Mouse (Mus musculus) urinary bladder, postnatal 14 days (tissue): Measurements from ENCODE around the gene Mertk.
A peak's percentile ranks its signal among the peaks of the same experiment; 100 is the strongest.

Experiments used
- DNase-seq: peaks from one replicate; pipeline ENCODE4 v3.0.0; 2021; ENCODE audit warnings: low spot score

The Mertk gene

GRCm38 (mm10) chr2:128768545-128769247 is 69.9 kb downstream of the Mertk start:
- no peak for DNase-seq

GRCm38 (mm10) chr2:128770557-128770956 is 71.8 kb downstream of the Mertk start:
- DNase-seq, result no peak

- no peak for DNase-seq
Observed at GRCm38 (mm10) chr2:128771048-128771447, 72.3 kb downstream of the Mertk start.

- DNase-seq, result no peak
Observed at GRCm38 (mm10) chr2:128771750-128772338, 73.1 kb downstream of the Mertk start.

- DNase-seq, result no peak
Observed at GRCm38 (mm10) chr2:128782231-128782630, 83.5 kb downstream of the Mertk start.

GRCm38 (mm10) chr2:128783660-128784345 is 85.0 kb downstream of the Mertk start:
- no peak for DNase-seq

GRCm38 (mm10) chr2:128784814-128785213 is 86.1 kb downstream of the Mertk start:
- DNase-seq, result no peak

- DNase-seq, result no peak
Observed at GRCm38 (mm10) chr2:128786341-128786740, 87.6 kb downstream of the Mertk start.

GRCm38 (mm10) chr2:128786795-128787194 is 88.0 kb downstream of the Mertk start:
- DNase-seq, result no peak

- no peak for DNase-seq
Observed at GRCm38 (mm10) chr2:128787805-128788204, 89.0 kb downstream of the Mertk start.

- DNase-seq, result no peak
Observed at GRCm38 (mm10) chr2:128790875-128791614, 92.3 kb downstream of the Mertk start.

- DNase-seq, result no peak
Observed at GRCm38 (mm10) chr2:128793958-128794357, 95.2 kb downstream of the Mertk start.

- no peak for DNase-seq
Observed at GRCm38 (mm10) chr2:128796463-128796862, 97.7 kb downstream of the Mertk start.

- no peak for DNase-seq
Observed at GRCm38 (mm10) chr2:128803441-128803840, 104.7 kb downstream of the Mertk start.

- DNase-seq, result no peak
Observed at GRCm38 (mm10) chr2:128805341-128805740, 106.6 kb downstream of the Mertk start.

GRCm38 (mm10) chr2:128806561-128806960 is 107.8 kb downstream of the Mertk start:
- DNase-seq, result no peak

GRCm38 (mm10) chr2:128812761-128813160 is 114.0 kb downstream of the Mertk start:
- no peak for DNase-seq

GRCm38 (mm10) chr2:128816311-128816710 is 117.6 kb downstream of the Mertk start:
- DNase-seq, result no peak

GRCm38 (mm10) chr2:128816916-128817315 is 118.2 kb downstream of the Mertk start:
- no peak for DNase-seq

- DNase-seq, result peak; percentile 67
Observed at GRCm38 (mm10) chr2:128817387-128817785, 118.6 kb downstream of the Mertk start.

- DNase-seq, result peak; percentile 96
Observed at GRCm38 (mm10) chr2:128817786-128818681, 119.3 kb downstream of the Mertk start, which contains the start of gene Tmem87b. Gene Tmem87b, plus strand, starts transcription at chr2:128818118.
